Mouse (Mus musculus): ENCODE data around the gene Btnl2. TPM values are rescaled to one million over a fixed set of nuclear protein-coding genes. Genes with fewer than 3 reads are reported as not detected.
A peak's percentile ranks its signal among the peaks of the same experiment; 100 is the strongest.

Gene Btnl2
- polyA plus RNA-seq, 1 experiment = 0.21 TPM

- peaks cover 6% of the 10 kb centered on the region for H3K4me1 ChIP-seq (ENCODE audit: control insufficient read depth, insufficient read depth, low read length)
- no peak overlapping the region; the same call in 1 of the 2 replicates for H3K27ac ChIP-seq (ENCODE audit: control insufficient read depth, insufficient read depth, low read depth, low read length)
- no peaks in the 10 kb centered on the region for H3K36me3 ChIP-seq (ENCODE audit: control insufficient read depth, insufficient read depth, low read length)
- H3K27me3 ChIP-seq (ENCODE audit: control insufficient read depth, insufficient read depth, low read length) = no peaks in the 10 kb centered on the region
- no peak for TF ChIP-seq CTCF (IDR thresholded peaks at IDR 0.05; ENCODE audit: control insufficient read depth, insufficient read depth, insufficient replicate concordance, low read depth, low read length)
- TF ChIP-seq POLR2A (IDR thresholded peaks at IDR 0.05; ENCODE audit: control insufficient read depth, low read depth, low read length) = no peak
- H3K4me3 ChIP-seq (ENCODE audit: control insufficient read depth, low read depth, low read length) = peak overlapping the region; percentile 93
Observed at GRCm38 (mm10) chr17:34399394-34399715, 44.7 kb downstream of the Btnl2 start.

- Histone ChIP-seq H3K36me3 (ENCODE audit: control insufficient read depth, insufficient read depth, low read length) (no peaks in the 10 kb centered on the region; the same call in 1 of the 2 replicates), H3K4me1 (ENCODE audit: control insufficient read depth, insufficient read depth, low read length) (no peaks in the 10 kb centered on the region), H3K27ac (ENCODE audit: control insufficient read depth, insufficient read depth, low read depth, low read length) (no peak overlapping the region), H3K27me3 (ENCODE audit: control insufficient read depth, insufficient read depth, low read length) (no peaks in the 10 kb centered on the region), H3K4me3 (ENCODE audit: control insufficient read depth, low read depth, low read length) (no peak overlapping the region)
- TF ChIP-seq POLR2A (IDR thresholded peaks at IDR 0.05; ENCODE audit: control insufficient read depth, low read depth, low read length) (no peak), CTCF (IDR thresholded peaks at IDR 0.05; ENCODE audit: control insufficient read depth, insufficient read depth, insufficient replicate concordance, low read depth, low read length) (peak; percentile 78)
Observed at GRCm38 (mm10) chr17:34411117-34411516, 56.5 kb downstream of the Btnl2 start.

Other genes with a start within 250 kb of the Btnl2 start
- 33.8 and 40.7 TPM in 2 replicates for gene H2-DMa, start 235.3 kb upstream of the Btnl2 start, polyA plus RNA-seq (2012; rRNA removed)
- gene Brd2, start 232.2 kb upstream of the Btnl2 start, polyA plus RNA-seq (2012; rRNA removed) = 164 and 178 TPM in 2 replicates
- 0.27 and 0.41 TPM in 2 replicates for gene H2-DMb2, start 211.5 kb upstream of the Btnl2 start, polyA plus RNA-seq (2012; rRNA removed)
- gene H2-DMb1, start 201.8 kb upstream of the Btnl2 start, polyA plus RNA-seq (2012; rRNA removed) = 8.0 and 9.5 TPM in 2 replicates
- gene Tap1, start 167.3 kb upstream of the Btnl2 start, polyA plus RNA-seq (2012; rRNA removed) = 1.5 TPM in 2 replicates
- gene Psmb9, start 167.1 kb upstream of the Btnl2 start, polyA plus RNA-seq (2012; rRNA removed) = 1.7 TPM in 2 replicates
- 2.0 and 2.3 TPM in 2 replicates for gene Psmb8, start 157.1 kb upstream of the Btnl2 start, polyA plus RNA-seq (2012; rRNA removed)
- gene Tap2, start 151.3 kb upstream of the Btnl2 start, polyA plus RNA-seq (2012; rRNA removed) = 1.3 and 2.0 TPM in 2 replicates
- 0.06 and 0.16 TPM in 2 replicates for gene H2-Ob, start 115.9 kb upstream of the Btnl2 start, polyA plus RNA-seq (2012; rRNA removed)
- 31.1 and 36.4 TPM in 2 replicates for gene H2-Ab1, start 97.1 kb upstream of the Btnl2 start, polyA plus RNA-seq (2012; rRNA removed)
- 10.1 and 11.6 TPM in 2 replicates for gene H2-Aa, start 67.0 kb upstream of the Btnl2 start, polyA plus RNA-seq (2012; rRNA removed)
- 5.6 and 7.8 TPM in 2 replicates for gene H2-Eb1, start 49.0 kb upstream of the Btnl2 start, polyA plus RNA-seq (2012; rRNA removed)
- not detected in 2 replicates for gene H2-Eb2, start 29.2 kb upstream of the Btnl2 start, polyA plus RNA-seq (2012; rRNA removed)
- 0.14 and 0.15 TPM in 2 replicates for gene Btnl1, start 22.3 kb downstream of the Btnl2 start, polyA plus RNA-seq (2012; rRNA removed)
- gene BC051142, start 44.0 kb downstream of the Btnl2 start, polyA plus RNA-seq (2012; rRNA removed) = 883 and 1,115 TPM in 2 replicates
- 0.09 TPM in 1 of 2 replicates, not detected in the other for gene Btnl4, start 122.5 kb downstream of the Btnl2 start, polyA plus RNA-seq (2012; rRNA removed)
- gene Btnl6, start 162.5 kb downstream of the Btnl2 start, polyA plus RNA-seq (2012; rRNA removed) = not detected in 2 replicates
- gene Notch4, start 209.4 kb downstream of the Btnl2 start, polyA plus RNA-seq (2012; rRNA removed) = 7.2 and 12.3 TPM in 2 replicates
- gene Gpsm3, start 235.0 kb downstream of the Btnl2 start, polyA plus RNA-seq (2012; rRNA removed) = 1.7 and 1.9 TPM in 2 replicates
- gene Pbx2, start 236.4 kb downstream of the Btnl2 start, polyA plus RNA-seq (2012; rRNA removed) = 9.6 and 11.2 TPM in 2 replicates
- 0.43 and 0.66 TPM in 2 replicates for gene Ager, start 243.0 kb downstream of the Btnl2 start, polyA plus RNA-seq (2012; rRNA removed)
- gene Rnf5, start 248.9 kb downstream of the Btnl2 start, polyA plus RNA-seq (2012; rRNA removed) = 56.6 and 63.4 TPM in 2 replicates
- gene Agpat1, start 249.4 kb downstream of the Btnl2 start, polyA plus RNA-seq (2012; rRNA removed) = 891 and 908 TPM in 2 replicates

Data from testis, adult 2 months (tissue).